Mouse (Mus musculus): ENCODE results near the gene Trim27.

The Trim27 gene

DNA sequence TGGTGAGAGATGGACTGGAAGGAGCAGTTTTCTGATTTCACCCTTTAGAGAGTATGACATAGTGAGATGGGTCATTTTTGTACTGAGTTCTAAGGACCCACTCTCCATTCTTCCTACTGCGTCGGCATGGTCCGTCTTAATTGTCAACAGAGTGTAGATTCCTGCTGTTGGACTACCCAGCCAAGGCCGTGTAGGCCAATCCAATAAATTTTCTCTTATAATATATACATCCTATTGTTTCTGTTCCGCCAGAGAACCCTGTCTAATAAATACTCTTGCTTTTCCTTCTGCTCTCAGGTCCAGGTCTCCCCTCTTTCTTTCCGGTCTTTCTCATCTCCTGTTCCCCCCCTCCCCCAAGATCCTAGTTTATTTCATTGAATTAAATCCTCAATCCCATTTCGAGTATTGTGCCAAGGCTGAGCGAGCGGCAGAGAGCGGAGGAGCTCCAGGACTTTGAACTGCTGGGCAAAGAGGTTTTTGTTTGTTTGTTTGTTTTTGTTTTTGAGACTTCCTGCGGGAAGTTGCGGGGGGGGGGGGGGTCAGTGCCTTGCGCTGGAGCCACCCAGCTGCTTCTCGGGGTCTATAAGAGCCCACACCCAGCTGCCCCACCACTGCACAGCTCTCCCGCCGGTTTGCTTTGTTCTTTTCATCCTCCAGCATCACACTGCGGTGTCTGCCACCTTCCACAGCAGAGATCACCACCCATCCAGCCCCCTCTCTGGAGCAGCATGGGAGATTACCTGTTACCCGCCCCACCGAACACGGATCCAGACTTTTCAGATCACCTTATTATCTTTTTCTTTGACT lies 42.6 kb downstream of the Trim27 start:
- DNase-seq (ENCODE audit: low spot score): peak; percentile 77

DNA sequence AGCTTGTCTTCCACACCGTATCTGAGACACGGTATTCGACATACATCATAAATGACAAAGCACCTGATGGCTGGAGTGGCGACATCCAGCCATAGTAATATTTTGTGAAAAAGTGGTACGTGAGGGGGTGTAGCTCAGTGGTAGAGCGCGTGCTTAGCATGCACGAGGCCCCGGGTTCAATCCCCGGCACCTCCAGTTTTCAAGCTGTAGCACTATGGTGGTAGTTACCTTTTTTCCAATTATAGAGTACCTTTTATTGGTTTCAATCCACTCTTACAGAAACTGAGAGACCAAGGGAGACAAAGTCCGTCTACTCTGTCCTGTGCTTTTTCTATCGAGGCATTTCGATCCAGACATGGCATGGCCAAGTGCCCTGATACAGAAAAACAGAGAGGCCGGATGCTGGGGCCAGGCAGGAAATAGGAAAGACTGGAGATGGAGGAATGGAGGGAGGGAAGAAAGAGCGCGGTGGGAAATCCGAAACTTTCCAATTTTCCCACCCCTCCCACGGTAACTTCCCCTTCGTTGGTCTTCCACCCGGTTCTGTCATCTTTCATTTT lies 43.3 kb downstream of the Trim27 start:
- DNase-seq (ENCODE audit: low spot score): peak; percentile 90

DNA sequence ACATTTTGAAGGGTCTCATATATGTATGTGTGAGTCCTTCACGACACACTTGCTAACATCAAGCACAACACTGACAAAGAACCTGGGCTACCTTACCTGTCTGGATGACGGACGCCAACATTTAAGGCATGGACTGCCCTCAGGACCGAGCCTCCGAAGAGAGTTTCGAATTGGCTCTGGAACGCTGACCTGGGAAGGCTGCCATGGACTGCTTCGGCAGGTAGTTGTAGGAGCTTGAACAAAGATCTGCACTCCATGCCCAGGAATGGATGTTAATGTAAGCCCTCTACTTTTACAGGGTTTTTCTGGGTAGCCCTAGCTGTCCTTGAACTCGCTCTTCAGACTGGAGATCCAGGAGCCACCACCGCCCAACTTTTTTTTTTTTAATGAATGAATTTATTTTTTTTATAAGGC lies 44.0 kb downstream of the Trim27 start:
- peak; percentile 67 for DNase-seq (ENCODE audit: low spot score)

DNA sequence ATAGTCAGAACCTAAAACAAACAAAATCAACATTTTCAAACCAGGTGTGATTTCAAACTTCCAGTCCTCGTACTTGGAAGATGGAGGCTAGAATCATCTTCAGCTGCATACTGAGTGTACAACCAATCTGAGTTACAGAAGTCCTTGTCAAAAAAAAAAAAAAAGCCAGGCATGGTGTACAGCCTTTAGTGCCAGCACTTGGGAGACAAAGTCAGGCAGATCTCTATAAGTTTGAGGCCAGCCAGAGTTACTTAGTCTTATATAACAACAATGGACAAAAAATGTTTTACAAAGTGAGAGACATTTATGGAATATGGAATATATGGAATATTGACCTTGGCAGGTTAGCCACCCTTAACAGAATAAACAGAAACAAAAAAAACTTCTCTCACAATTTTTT lies 45.1 kb downstream of the Trim27 start:
- DNase-seq (ENCODE audit: low spot score): no peak

DNA sequence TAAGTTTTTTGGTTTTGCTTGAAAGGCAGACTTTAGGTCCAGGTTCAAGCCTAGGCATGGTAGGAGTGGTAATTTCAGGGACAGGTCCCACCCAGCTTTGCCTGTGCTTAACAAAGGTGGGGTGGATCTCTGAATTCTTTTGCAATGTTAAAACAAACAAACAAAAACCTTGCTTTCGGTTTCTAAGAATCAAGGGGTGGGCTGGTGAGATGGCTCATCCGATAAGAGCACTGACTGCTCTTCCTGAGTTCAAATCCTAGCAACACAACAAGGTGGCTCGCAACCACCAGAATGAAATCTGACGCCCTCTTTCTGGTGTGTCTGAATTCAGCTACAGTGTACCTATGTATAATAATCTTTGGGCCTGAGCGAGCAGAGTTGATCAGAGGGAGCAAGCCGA lies 46.0 kb downstream of the Trim27 start:
- no peak for DNase-seq (ENCODE audit: low spot score)

DNA sequence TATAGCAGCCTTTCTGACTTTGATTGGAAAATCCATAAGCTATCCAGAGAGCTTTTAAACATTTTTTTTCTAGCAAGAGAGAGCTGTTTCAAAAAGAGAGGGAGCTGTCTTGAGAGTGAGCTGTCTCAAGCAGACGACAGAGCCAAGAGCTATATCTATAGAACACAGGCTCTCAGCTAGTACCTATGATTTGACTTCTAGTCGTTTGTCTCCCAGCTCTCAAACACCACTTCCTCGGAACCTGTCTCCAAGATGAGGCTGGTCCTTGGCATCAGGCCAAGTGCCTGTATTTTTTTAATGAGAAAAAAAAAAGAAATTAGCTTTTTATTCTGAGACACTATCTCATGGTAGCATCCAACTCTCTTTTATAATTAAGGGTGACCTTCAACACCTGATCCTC lies 46.8 kb downstream of the Trim27 start:
- DNase-seq (ENCODE audit: low spot score): no peak

DNA sequence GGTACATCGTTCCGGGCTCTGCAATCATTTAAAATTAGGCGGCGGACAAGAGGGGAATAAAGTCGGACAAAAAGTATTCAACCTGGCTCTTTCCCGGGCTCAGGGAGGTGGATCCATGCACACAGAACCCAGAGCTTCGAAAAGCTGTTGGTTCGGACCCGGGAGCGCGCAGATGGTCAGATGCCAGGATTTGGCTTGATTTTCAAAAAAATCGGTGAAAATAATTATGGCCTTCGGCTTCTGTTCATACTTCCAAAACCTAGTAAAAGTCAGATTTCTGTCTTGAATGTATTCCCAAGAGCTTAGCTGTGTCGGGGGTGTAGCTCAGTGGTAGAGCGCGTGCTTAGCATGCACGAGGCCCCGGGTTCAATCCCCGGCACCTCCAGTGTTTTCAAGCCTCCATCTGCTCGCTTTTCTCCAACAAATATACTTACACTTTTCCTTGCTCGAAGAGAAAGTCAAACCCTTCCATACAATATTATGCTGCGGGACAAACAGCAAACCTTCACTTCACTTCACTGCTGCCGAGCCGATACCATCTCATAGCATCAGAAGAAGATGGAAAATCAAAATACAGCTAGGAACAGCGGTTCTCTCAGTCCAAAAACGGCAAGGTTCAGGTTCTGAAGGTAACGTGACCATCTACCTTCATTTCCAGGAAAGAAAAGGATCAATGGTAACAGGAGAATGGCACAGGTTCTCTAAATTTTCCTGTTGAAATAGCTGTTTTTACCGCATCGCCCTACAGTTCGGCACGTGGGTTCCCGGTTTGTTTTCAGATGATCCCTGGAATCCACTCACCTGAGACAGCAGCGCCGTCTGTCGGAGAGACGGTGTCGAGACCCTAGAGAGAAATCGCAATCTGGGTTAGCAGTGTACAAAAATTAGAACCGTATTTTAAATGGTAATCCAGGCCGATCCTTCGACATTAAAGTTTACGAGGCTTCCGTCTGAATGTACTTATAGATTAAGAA lies 54.8 kb downstream of the Trim27 start:
- peak; percentile 89 for DNase-seq (ENCODE audit: low spot score)

DNA sequence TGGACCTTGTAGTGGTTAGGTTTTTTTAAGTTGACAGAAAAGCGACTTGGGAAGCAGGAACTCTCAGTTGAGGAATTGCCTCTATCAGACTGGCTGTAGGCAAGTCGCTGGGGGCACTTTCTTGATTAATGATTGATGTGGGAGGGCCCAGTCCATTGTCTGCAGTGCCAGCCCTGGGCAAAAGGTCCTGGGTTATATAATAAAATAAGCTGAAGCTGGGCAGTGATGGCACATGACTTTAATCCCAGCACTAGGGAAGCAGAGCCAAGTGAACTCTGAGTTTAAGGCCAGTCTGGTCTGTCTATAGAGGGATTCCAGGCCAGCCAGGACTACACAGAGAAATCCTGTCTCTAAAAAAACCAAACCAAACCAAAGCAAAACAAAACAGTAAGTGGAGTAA lies 57.5 kb downstream of the Trim27 start:
- DNase-seq (ENCODE audit: low spot score): no peak

DNA sequence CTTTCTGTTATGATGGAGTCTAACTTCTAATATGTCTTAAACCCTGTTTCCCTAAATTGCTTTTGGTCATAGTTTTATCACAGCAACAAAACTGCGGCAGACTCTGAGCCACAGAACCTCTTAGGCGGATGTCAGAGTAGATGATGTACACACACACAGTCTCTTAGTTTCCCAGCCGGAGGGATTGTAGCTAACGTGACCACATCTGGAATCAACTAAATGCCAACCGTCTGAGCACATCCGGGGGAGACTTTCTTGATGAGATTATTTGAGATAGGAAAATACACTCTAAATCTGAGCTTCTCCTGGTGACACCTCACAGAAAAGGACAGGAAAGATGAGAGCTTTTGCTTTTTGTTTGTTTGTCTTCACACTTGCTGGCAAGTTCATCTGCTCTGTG lies 57.9 kb downstream of the Trim27 start:
- DNase-seq (ENCODE audit: low spot score): peak; percentile 64

DNA sequence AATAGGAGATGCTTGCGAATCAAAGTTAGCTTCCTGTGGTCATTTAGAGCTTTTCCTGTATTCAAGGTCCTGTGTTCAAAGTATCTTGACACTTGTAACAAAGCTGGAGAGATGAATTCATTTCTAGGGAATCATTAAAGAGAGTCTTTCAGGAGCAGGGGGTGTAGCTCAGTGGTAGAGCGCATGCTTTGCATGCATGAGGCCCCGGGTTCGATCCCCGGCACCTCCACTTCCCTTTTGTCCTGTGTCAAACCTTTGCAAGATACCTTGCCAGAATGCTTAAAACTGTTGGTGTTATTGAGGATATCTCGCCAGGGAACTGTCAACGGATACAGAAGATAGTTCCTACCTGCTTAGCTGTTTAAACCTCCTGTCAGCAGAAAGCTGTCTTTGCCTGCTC lies 61.5 kb downstream of the Trim27 start:
- peak; percentile 80 for DNase-seq (ENCODE audit: low spot score)

DNA sequence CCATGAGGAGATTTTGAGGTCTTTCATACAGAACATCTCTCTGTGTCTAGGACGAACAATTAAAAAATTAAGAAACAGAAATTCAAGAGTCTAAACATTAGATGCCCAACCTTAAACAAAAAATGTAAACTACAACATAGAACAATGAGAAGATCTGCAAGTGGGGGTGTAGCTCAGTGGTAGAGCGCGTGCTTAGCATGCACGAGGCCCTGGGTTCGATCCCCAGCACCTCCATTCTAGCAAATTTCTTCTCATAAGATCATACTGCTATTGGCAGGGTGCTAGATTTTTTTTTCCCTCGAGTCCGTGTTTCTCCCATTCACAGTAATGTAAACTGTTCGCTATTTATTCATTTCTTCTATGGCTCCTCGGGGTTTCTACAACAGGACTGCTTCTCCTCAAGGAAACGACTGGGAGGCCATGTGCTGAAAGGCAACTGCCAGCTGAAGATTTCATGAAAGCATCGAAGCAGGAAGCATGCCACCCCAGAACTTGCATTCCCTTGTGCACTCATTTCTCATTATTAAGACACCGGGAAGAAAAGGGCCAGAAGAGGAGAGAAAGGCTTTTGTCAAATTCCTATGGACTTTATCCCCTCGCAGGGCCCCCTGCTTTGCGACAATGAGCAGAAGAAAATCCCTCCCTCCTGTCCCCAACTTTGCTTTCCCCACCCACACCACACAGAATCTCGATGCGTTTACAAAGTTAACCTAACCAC lies 63.3 kb downstream of the Trim27 start:
- DNase-seq (ENCODE audit: low spot score): peak; percentile 80

DNA sequence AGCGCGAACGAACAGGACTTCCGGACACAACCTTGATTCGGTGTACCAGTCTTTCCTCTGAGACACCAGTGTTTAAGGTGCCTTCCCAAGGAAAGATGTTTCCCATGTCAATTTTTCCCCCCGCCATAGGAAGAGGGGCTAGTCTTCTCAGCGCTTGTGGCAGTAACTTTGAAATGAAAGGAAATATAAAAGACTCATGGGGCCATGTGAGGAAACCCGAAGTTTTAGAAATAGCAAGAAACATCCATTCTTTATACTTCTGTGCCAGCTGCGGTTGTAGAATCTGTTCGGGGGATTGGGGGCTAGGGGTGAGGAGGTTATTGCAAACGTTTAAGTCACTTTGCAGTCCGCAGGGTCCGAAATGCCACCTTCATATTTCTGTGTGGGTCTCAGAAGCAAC lies 64.0 kb downstream of the Trim27 start:
- peak; percentile 4 for DNase-seq (ENCODE audit: low spot score)

DNA sequence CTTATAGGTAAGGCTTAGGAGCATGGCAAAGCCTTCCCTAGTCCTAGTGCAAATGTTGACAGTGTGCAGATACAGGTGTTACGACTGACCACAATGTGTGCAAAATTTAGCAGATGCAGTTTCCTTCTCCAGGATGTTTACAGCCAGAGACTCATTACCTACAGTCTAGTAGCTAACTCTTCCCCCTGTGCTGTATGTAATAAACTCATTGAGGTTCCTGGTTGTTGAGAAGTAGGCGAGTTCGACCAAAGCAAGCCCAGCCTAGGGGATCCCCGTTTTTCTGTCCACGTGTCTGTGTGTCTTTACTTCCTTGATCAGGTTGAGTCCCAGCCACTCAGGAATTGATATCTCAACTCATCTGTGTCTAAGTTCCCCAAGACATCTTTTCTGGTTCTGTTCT lies 64.8 kb downstream of the Trim27 start:
- peak; percentile 3 for DNase-seq (ENCODE audit: low spot score)

All from embryo, embryonic 10 days (tissue).